Comparison of ENCODE assay signal across 14 mouse cellular contexts in genomic region chr1:176986275-176986674, GRCm38 (mm10).
DNase-seq lines count a peak whose midpoint lies in the region; ATAC-seq and TF ChIP-seq lines count a peak whose summit lies in the region.
"Had no signal": no experiment of that assay in that cellular context is flagged by ENCODE, and none has a peak within 500 bp of the region (broad histone marks: within the 10 kb centered on the region; RNA-seq: fewer than 3 reads in every experiment).

No protein-coding gene starts in this region.

- no peaks in the 10 kb centered on the region for H3K9me3 ChIP-seq in midbrain, embryonic 10.5 days (replicated peaks)
- no peaks in the 10 kb centered on the region for H3K9me3 ChIP-seq in midbrain, postnatal 0 days (ENCODE audit: low read length)
- H3K9me3 ChIP-seq: limb, embryonic 12.5 days had no signal

- no peak overlapping the region for H3K4me3 ChIP-seq in midbrain, embryonic 10.5 days
- no peak overlapping the region for H3K4me3 ChIP-seq in midbrain, postnatal 0 days (ENCODE audit: low read depth, low read length)
- H3K4me3 ChIP-seq: limb, embryonic 12.5 days had no signal

- H3K27me3 ChIP-seq in midbrain, embryonic 10.5 days (ENCODE audit: low read depth, poor library complexity, severe bottlenecking): no peaks in the 10 kb centered on the region
- H3K27me3 ChIP-seq in midbrain, postnatal 0 days (ENCODE audit: insufficient read depth, low read length): no peaks in the 10 kb centered on the region
- H3K27me3 ChIP-seq: limb, embryonic 12.5 days; Patski had no signal

- no peak overlapping the region for H3K4me2 ChIP-seq in midbrain, postnatal 0 days (ENCODE audit: low read depth, low read length, poor library complexity, severe bottlenecking)
- H3K4me2 ChIP-seq: limb, embryonic 12.5 days; lung, embryonic 14.5 days had no signal

- H3K36me3 ChIP-seq in midbrain, embryonic 10.5 days: no peaks in the 10 kb centered on the region
- H3K36me3 ChIP-seq in midbrain, postnatal 0 days (ENCODE audit: insufficient read depth, low read length): no peaks in the 10 kb centered on the region
- H3K36me3 ChIP-seq: limb, embryonic 12.5 days had no signal

- TF ChIP-seq CTCF in midbrain, postnatal 0 days (IDR thresholded peaks at IDR 0.05): no peak

- ATAC-seq in frontal cortex, adult (ENCODE audit: low TSS enrichment): peak; percentile 48; the same call in 1 of the 2 replicates
- no peak for ATAC-seq in midbrain, postnatal 0 days (ENCODE audit: low FRiP score)
- ATAC-seq in activated CD4-positive, CD25-positive, alpha-beta regulatory T cell, adult 4 months: peak; percentile 70
- peak; percentile 53 for ATAC-seq in megakaryocyte progenitor cell, adult 5-6 weeks (replicated peaks; ENCODE audit: poor library complexity)
- ATAC-seq: Patski had no signal

- no peak for DNase-seq in frontal cortex, postnatal 36 days (ENCODE audit: low spot score in 2 of 2)
- DNase-seq in midbrain, embryonic 10.5 days (ENCODE audit: low spot score): no peak
- no peak for DNase-seq in midbrain, postnatal 0 days (ENCODE audit: low spot score)
- DNase-seq in urinary bladder, adult 2 months (ENCODE audit: low spot score): no peak
- DNase-seq in testis, postnatal 14 days (ENCODE audit: low spot score): no peak
- DNase-seq: adrenal gland, adult 2 months; heart, adult 18-20 months; kidney, adult 9 months had no signal

- WGBS in midbrain, embryonic 10.5 days: 74% methylated on average over 6 of the region's 6 CpGs
- 48% methylated on average over 6 of the region's 6 CpGs for WGBS in midbrain, postnatal 0 days

- peaks cover 63% of the 10 kb centered on the region for H3K4me1 ChIP-seq in midbrain, embryonic 10.5 days
- no peaks in the 10 kb centered on the region for H3K4me1 ChIP-seq in midbrain, postnatal 0 days (ENCODE audit: insufficient read depth, low read length)

- no peak overlapping the region for H3K9ac ChIP-seq in midbrain, postnatal 0 days (replicated peaks; ENCODE audit: low read length, poor library complexity, severe bottlenecking)
- H3K9ac ChIP-seq: limb, embryonic 12.5 days; lung, embryonic 14.5 days had no signal

- H3K27ac ChIP-seq in midbrain, embryonic 10.5 days (replicated peaks): peak overlapping the region; percentile 46; the same call in 1 of the 2 replicates
- H3K27ac ChIP-seq in midbrain, postnatal 0 days (ENCODE audit: low read depth, low read length): no peak overlapping the region
- H3K27ac ChIP-seq: limb, embryonic 12.5 days had no signal
